Mouse (Mus musculus) embryonic facial prominence, embryonic 11.5 days (tissue): ENCODE measurements around the gene Tmem60. TPM values are rescaled to one million over a fixed set of nuclear protein-coding genes. Genes with fewer than 3 reads are reported as not detected.

ENCODE experiments used
- ATAC-seq: fragments of 200-750 bp; cut with Nextera tagmentation; replicated peaks from 2 replicates; pipeline ENCODE4 v1.8.0; 2017; ENCODE audit warnings: low read depth; ENCODE audit not compliant: insufficient number of reproducible peaks, low FRiP score, low TSS enrichment
- DNase-seq: peaks from one replicate; pipeline ENCODE4 v3.0.0-alpha.2; 2015; ENCODE audit warnings: low spot score
- H3K27ac ChIP-seq: fragments of 300-500 bp; sonication (generic); replicated peaks from 2 replicates; pipeline ENCODE4 v1.5.1; 2014; ENCODE audit warnings: mild to moderate bottlenecking, low read depth, low read length, control low read depth
- H3K27me3 ChIP-seq: fragments of 300-500 bp; sonication (generic); 2 replicates; pipeline ENCODE4 v1.6.1; 2014; ENCODE audit warnings: mild to moderate bottlenecking, low read length, moderate library complexity, mixed read lengths; ENCODE audit not compliant: control insufficient read depth, insufficient read depth
- H3K36me3 ChIP-seq: fragments of 300-500 bp; sonication (generic); replicated peaks from 2 replicates; pipeline ENCODE4 v1.6.1; 2014; ENCODE audit warnings: low read depth, mild to moderate bottlenecking, low read length, moderate library complexity, mixed read lengths; ENCODE audit not compliant: control insufficient read depth, insufficient read depth
- H3K4me1 ChIP-seq: fragments of 300-500 bp; sonication (generic); 2 replicates; pipeline ENCODE4 v1.6.1; 2014; ENCODE audit warnings: low read length, mixed read lengths; ENCODE audit not compliant: control insufficient read depth, insufficient read depth
- H3K4me2 ChIP-seq: fragments of 300-500 bp; sonication (generic); 2 replicates; pipeline ENCODE4 v1.6.1; 2014; ENCODE audit warnings: low read depth, mild to moderate bottlenecking, control low read depth, low read length, moderate library complexity
- H3K4me3 ChIP-seq: fragments of 300-500 bp; sonication (generic); 2 replicates; pipeline ENCODE4 v1.5.1; 2014; ENCODE audit warnings: low read depth, low read length, control low read depth
- H3K9ac ChIP-seq: fragments of 300-500 bp; sonication (generic); replicated peaks from 2 replicates; pipeline ENCODE4 v1.6.1; 2014; ENCODE audit warnings: mild to moderate bottlenecking, control low read depth, low read length
- H3K9me3 ChIP-seq: fragments of 300-500 bp; sonication (generic); replicated peaks from 2 replicates; pipeline ENCODE4 v1.6.1; 2016; ENCODE audit warnings: mild to moderate bottlenecking, low read length, inconsistent platforms, mixed read lengths; ENCODE audit not compliant: control insufficient read depth
- WGBS: fragments of 180-500 bp; shearing (Covaris S2); extraction: QIAGEN DNeasy Blood & Tissue Kit; methylation state at CpG from one replicate; pipeline ENCODE4 v1.1.7; 2014; 5-methylcytosine and 5-hydroxymethylcytosine counted together
- polyA plus RNA-seq: library from polyadenylated mRNA; unstranded; fragments of >200 nt; fragmentation: Nextera tagmentation; extraction: Ambion mirVana; gene quantifications from 2 replicates; pipeline ENCODE4 v1.2.1, GENCODE M21; 2014

The Tmem60 gene
- polyA plus RNA-seq, 1 experiment from 2014 or later: 62.2 TPM

DNA sequence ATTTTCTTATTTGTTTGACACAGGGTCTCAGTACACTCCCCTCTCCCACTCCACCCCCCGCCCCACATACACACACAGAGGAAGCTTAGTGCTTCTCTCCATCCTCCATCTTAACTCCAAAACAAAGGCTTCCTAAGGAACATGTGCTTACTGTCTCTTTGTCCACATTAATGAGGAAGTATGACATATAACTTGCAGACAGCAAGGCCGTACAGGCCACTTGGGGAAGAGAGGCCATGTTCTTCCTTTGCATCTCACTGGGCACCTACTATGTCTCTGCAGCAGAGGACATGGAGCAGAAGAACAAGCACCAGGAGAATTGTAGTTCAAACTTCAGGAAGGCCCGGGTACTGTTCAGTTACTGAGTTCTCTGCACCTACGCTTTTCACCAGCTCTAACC, 21.4 kb upstream of the Tmem60 start:
- WGBS: 92% methylated on average over 4 of the region's 4 CpGs

DNA sequence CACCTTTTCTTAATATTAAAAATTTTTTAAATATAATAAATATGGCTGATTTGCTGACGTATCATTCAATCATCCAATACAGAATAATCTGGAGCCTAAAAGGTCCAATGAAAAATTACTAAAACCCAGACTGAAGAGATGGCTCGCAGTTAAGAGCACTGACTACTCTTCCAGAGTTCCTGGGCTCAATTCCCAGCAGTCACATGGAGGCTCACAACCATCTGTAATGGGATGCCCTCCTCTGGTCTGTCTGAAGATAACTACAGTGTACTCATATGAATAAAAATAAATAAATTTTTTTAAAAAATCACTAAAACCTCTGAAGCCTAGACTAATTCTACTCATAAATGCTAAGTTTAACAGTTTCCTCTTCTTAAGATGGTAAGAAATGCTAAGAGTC, 20.1 kb upstream of the Tmem60 start:
- no peak overlapping the region for H3K27ac ChIP-seq
- H3K36me3 ChIP-seq: no peaks in the 10 kb centered on the region
- H3K4me2 ChIP-seq: no peak overlapping the region
- no peaks in the 10 kb centered on the region for H3K27me3 ChIP-seq
- no peak for ATAC-seq
- WGBS: 90% methylated on average over 2 of the region's 2 CpGs
- no peak overlapping the region for H3K9ac ChIP-seq
- H3K4me1 ChIP-seq: no peaks in the 10 kb centered on the region
- no peak overlapping the region for H3K4me3 ChIP-seq
- H3K9me3 ChIP-seq: no peaks in the 10 kb centered on the region
- DNase-seq: no peak

More for the DNA sequence above, 21.4 kb upstream of the Tmem60 start:
- Histone ChIP-seq H3K4me3 (no peak overlapping the region), H3K27ac (no peak overlapping the region), H3K4me2 (no peak overlapping the region), H3K9me3 (no peaks in the 10 kb centered on the region), H3K4me1 (no peaks in the 10 kb centered on the region), H3K36me3 (no peaks in the 10 kb centered on the region), H3K9ac (no peak overlapping the region), H3K27me3 (no peaks in the 10 kb centered on the region)
- ATAC-seq (no peak), DNase-seq (no peak)

DNA sequence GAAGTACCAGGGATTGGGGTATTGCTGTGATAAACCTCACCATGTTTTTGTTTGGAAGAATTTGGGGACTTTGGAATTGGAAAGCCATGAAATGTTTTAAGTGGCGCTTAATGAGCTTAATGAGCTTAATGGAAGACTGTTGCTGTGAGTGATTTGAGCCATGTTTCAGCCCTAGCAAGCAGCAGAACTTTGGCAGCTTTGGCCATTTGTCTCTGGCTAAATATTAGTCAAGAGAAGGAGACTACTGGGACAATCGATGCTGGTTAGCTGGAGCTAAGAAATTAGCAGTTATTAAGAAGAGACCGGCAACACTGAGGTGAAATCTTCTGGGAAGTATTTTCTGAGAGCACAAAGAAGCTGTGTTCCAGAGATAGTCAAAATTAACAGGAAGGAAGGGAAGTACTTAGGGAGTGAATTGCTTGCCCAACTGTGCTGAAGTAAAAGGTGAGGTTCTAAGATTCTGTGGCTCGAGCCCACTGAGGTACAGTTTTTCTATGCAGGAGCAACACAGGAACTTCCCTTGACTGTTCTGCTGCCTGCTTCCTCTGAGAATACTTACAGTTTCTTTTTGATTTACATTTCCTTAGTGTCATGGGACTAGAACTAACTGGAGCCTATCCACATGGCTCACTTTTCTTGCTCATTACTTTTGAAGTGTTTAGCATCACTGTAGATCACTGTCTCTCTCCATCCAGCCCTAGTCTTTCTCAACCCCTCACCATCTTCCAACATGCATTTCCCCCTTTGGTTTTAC, 17.6 kb upstream of the Tmem60 start:
- no peak overlapping the region for H3K9ac ChIP-seq
- no peaks in the 10 kb centered on the region for H3K36me3 ChIP-seq
- H3K27me3 ChIP-seq: no peaks in the 10 kb centered on the region
- no peaks in the 10 kb centered on the region for H3K9me3 ChIP-seq
- H3K27ac ChIP-seq: no peak overlapping the region
- DNase-seq: no peak
- no peak overlapping the region for H3K4me2 ChIP-seq
- WGBS: 66% methylated on average over 4 of the region's 4 CpGs
- ATAC-seq: no peak
- H3K4me1 ChIP-seq: no peaks in the 10 kb centered on the region
- H3K4me3 ChIP-seq: no peak overlapping the region

DNA sequence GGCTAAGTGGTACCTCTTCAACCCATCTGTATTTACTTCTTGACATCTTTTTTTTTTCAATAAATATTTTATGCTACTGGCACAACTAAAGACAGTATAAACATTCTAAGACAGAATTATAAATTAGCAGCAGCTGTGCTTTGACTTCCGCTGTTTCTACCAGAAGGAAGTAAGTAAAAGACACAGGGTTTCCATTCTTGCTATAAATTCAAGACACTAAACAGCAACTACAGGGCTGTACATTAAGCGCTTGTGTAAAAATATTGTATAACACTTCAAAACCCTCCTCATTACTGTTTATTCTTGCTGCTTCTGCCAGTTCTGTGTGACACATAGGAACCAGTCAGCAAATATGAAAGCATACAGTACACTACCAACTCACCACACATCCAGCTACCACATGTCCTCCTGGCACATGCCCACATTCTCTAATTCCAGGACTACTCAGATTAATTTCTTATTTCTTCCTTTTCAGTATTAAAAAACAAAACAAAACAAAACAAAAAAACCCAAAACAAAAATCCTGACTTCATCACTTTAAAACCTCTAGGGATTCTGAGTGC, 16.7 kb upstream of the Tmem60 start:
- Histone ChIP-seq H3K9ac (no peak overlapping the region), H3K4me1 (no peaks in the 10 kb centered on the region), H3K27me3 (no peaks in the 10 kb centered on the region), H3K9me3 (no peaks in the 10 kb centered on the region), H3K27ac (no peak overlapping the region), H3K36me3 (no peaks in the 10 kb centered on the region), H3K4me2 (no peak overlapping the region), H3K4me3 (no peak overlapping the region)
- ATAC-seq: no peak
- WGBS: 81% methylated on average over 2 of the region's 2 CpGs
- no peak for DNase-seq

DNA sequence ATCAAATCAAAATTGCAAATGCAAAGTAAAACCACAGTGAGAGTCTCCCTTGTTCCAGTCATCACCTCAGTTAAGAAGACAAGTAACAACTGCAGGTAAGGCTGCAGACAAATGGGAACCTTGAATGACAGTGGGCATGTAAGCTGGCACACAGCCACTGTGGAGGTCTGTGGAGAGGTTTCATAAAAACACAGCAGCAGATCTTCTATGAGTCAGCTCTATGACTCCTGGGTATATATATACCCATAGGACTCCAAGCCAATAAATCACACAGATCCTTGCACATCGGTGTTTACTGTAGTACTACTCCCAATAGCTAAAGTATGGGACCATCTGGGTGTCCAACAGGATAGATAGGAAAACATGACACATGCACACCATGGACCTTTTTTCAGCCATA, 8.8 kb upstream of the Tmem60 start:
- no peak overlapping the region for H3K4me2 ChIP-seq
- H3K4me1 ChIP-seq: no peaks in the 10 kb centered on the region
- no peaks in the 10 kb centered on the region for H3K36me3 ChIP-seq
- no peaks in the 10 kb centered on the region for H3K27me3 ChIP-seq
- ATAC-seq (no peak), DNase-seq (no peak)
- H3K9me3 ChIP-seq: no peaks in the 10 kb centered on the region
- H3K27ac ChIP-seq: no peak overlapping the region
- H3K9ac ChIP-seq: no peak overlapping the region
- 92% methylated on average over 1 of the region's 1 CpGs for WGBS
- no peak overlapping the region for H3K4me3 ChIP-seq

DNA sequence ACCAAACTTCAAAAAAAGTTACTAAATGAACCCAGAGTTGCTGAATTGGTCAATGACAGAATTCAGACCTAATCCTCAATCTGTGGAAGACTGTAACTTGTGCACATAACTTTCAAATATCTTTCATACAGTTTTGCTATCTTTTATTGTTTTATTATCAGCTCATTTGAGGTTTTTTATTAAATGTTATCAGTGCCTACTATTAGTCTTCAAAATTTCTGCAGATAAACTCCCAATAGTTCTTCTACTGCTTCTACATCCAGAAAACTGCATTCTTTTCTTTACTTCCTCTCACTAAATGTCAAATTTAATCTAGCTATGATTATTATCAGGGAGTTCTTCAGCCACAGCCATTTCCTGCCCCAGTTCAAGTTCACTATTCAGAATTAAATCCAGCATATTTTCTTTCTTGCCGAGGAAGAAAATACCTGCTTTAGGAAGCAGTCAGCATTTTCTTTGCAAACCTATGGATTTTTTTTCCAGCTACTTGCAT, 5.0 kb upstream of the Tmem60 start:
- no peak for ATAC-seq
- Histone ChIP-seq H3K36me3 (no peaks in the 10 kb centered on the region), H3K27me3 (no peaks in the 10 kb centered on the region), H3K9ac (no peak overlapping the region), H3K9me3 (no peaks in the 10 kb centered on the region), H3K27ac (no peak overlapping the region), H3K4me3 (no peak overlapping the region), H3K4me1 (no peaks in the 10 kb centered on the region), H3K4me2 (no peak overlapping the region)
- WGBS: 56% methylated on average over 1 of the region's 1 CpGs
- no peak for DNase-seq

DNA sequence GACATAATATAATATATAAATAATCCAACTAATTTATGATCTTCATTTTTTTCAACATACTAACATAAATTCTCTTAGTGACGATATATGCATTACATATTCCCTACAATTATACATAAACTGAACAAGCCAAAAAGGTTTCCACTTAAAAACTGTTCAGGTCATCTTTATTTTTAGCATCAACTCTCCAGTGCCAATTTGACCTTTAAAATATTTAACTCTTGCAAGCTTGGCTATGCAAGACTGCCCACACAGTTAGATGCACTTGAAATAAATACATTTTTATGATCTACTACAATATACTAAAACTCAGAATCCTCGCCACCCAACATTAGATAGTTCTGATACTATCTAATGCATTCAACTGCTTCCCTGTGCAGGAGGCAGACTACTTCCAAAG, 1.6 kb upstream of the Tmem60 start:
- peak overlapping the region; percentile 86 for H3K4me3 ChIP-seq
- H3K27ac ChIP-seq: no peak overlapping the region

More for the DNA sequence above, 1.6 kb upstream of the Tmem60 start:
- no peaks in the 10 kb centered on the region for H3K36me3 ChIP-seq
- H3K4me1 ChIP-seq: no peaks in the 10 kb centered on the region
- ATAC-seq (no peak), DNase-seq (no peak)
- no peak overlapping the region for H3K9ac ChIP-seq
- WGBS: 78% methylated on average over 2 of the region's 2 CpGs
- no peaks in the 10 kb centered on the region for H3K9me3 ChIP-seq
- 0 out of 2 replicates have a peak overlapping the region, but pooled peaks have one; percentile 1 for H3K4me2 ChIP-seq
- no peaks in the 10 kb centered on the region for H3K27me3 ChIP-seq
